Mouse (Mus musculus) CH12.LX (cell line): ENCODE results near the gene Srarp. TPM values are rescaled to one million over a fixed set of nuclear protein-coding genes. Genes with fewer than 3 reads are reported as not detected.

Experiments used
- DNase-seq: peaks from one replicate; pipeline ENCODE4 v3.0.0-alpha.2; 2013; ENCODE audit errors: extremely low read depth
- H3K27ac ChIP-seq: 2 replicates; pipeline ENCODE4 v1.5.1; 2012; ENCODE audit warnings: low read depth, mild to moderate bottlenecking, control low read depth, moderate library complexity; ENCODE audit not compliant: insufficient read depth
- H3K27me3 ChIP-seq: replicated peaks from 2 replicates; pipeline ENCODE3; 2012; ENCODE audit warnings: inconsistent platforms
- H3K36me3 ChIP-seq, 2 experiments: replicated peaks in 1 of 2; 2 replicates each; pipeline versions ENCODE3 to v1.6.1; 2012; ENCODE audit warnings: inconsistent platforms in 1 of 2, low read length in 1 of 2, mild to moderate bottlenecking in 1 of 2, mixed read lengths in 1 of 2, moderate library complexity in 1 of 2; ENCODE audit not compliant: control insufficient read depth in 1 of 2, insufficient read depth in 1 of 2
- H3K4me1 ChIP-seq, 2 experiments: 2 replicates each; pipeline ENCODE4 v1.6.1; 2012; ENCODE audit warnings: inconsistent platforms in 1 of 2, moderate library complexity in 1 of 2; ENCODE audit not compliant: insufficient read depth in 2 of 2, control insufficient read depth in 1 of 2
- H3K4me2 ChIP-seq: 2 replicates; pipeline ENCODE4 v1.6.1; 2012; ENCODE audit warnings: low read depth, mild to moderate bottlenecking, control low read depth; ENCODE audit not compliant: poor library complexity, insufficient read depth, severe bottlenecking
- H3K4me3 ChIP-seq, 3 experiments: fragments of 150-350 bp in 1 of 3; sonication (generic) in 1 of 3; replicated peaks in 1 of 3; 2 replicates each; pipeline versions ENCODE3 to v1.5.1; 2011 to 2012; ENCODE audit warnings: low read depth in 2 of 3, low read length in 2 of 3, mild to moderate bottlenecking in 2 of 3, moderate library complexity in 2 of 3, control low read depth in 1 of 3, improper control_type of control experiment in 1 of 3, inconsistent platforms in 1 of 3, mixed read lengths in 1 of 3; ENCODE audit not compliant: poor library complexity in 1 of 3
- H3K79me2 ChIP-seq: replicated peaks from 2 replicates; pipeline ENCODE4 v1.6.1; 2012; ENCODE audit warnings: mild to moderate bottlenecking, moderate library complexity; ENCODE audit not compliant: control insufficient read depth, poor library complexity, insufficient read depth, severe bottlenecking; ENCODE audit errors: extremely low read depth
- H3K9ac ChIP-seq: 2 replicates; pipeline ENCODE4 v1.6.1; 2012; ENCODE audit warnings: low read depth, mild to moderate bottlenecking, control low read depth, moderate library complexity; ENCODE audit not compliant: insufficient read depth
- H3K9me3 ChIP-seq: replicated peaks from 2 replicates; pipeline ENCODE3; 2012; ENCODE audit warnings: low read length, inconsistent platforms, mixed read lengths
- CTCF ChIP-seq, 2 experiments: IDR thresholded peaks in 1 of 2; conservative IDR thresholded peaks in 1 of 2; 2 replicates each; pipeline ENCODE4 v1.5.1; 2011 to 2012; ENCODE audit warnings: low read depth in 2 of 2, low read length in 2 of 2, improper control_type of control experiment in 1 of 2, inconsistent platforms in 1 of 2, mild to moderate bottlenecking in 1 of 2, moderate library complexity in 1 of 2
- ETS1 ChIP-seq: conservative IDR thresholded peaks from 2 replicates; pipeline ENCODE4 v1.6.1; 2012; ENCODE audit warnings: low read depth, mild to moderate bottlenecking, inconsistent platforms, low read length, improper control_type of control experiment, moderate library complexity
- GABPA ChIP-seq: IDR thresholded peaks from 2 replicates; pipeline ENCODE4 v1.6.1; 2012; ENCODE audit warnings: low read depth, low read length, improper control_type of control experiment, inconsistent platforms; ENCODE audit not compliant: insufficient replicate concordance
- HCFC1 ChIP-seq: IDR thresholded peaks from 2 replicates; pipeline ENCODE4 v1.6.1; 2012; ENCODE audit warnings: low read depth, mild to moderate bottlenecking, inconsistent platforms, low read length, improper control_type of control experiment
- IRF4 ChIP-seq: IDR thresholded peaks from 2 replicates; pipeline ENCODE4 v1.6.1; 2014; ENCODE audit warnings: low read depth, mild to moderate bottlenecking, inconsistent platforms, low read length, improper control_type of control experiment
- MAFK ChIP-seq: IDR thresholded peaks from 2 replicates; pipeline ENCODE4 v1.6.1; 2011; ENCODE audit warnings: low read length, improper control_type of control experiment; ENCODE audit not compliant: insufficient replicate concordance
- MEF2A ChIP-seq: IDR thresholded peaks from 2 replicates; pipeline ENCODE4 v1.6.1; 2014; ENCODE audit warnings: low read depth, mild to moderate bottlenecking, inconsistent platforms, low read length, improper control_type of control experiment, borderline replicate concordance
- MXI1 ChIP-seq: IDR thresholded peaks from 2 replicates; pipeline ENCODE4 v1.6.1; 2011; ENCODE audit warnings: mild to moderate bottlenecking, low read depth, low read length, improper control_type of control experiment
- RAD21 ChIP-seq: IDR thresholded peaks from 2 replicates; pipeline ENCODE4 v1.6.1; 2011; ENCODE audit warnings: low read depth, mild to moderate bottlenecking, low read length, improper control_type of control experiment, moderate library complexity
- RCOR1 ChIP-seq: conservative IDR thresholded peaks from 2 replicates; pipeline ENCODE4 v1.6.1; 2012; ENCODE audit warnings: low read depth, mild to moderate bottlenecking, inconsistent platforms, low read length, improper control_type of control experiment
- SIN3A ChIP-seq: IDR thresholded peaks from 2 replicates; pipeline ENCODE4 v1.6.1; 2012; ENCODE audit warnings: low read length, improper control_type of control experiment, inconsistent platforms
- SMC3 ChIP-seq: IDR thresholded peaks from 2 replicates; pipeline ENCODE4 v1.6.1; 2011; ENCODE audit warnings: low read depth, low read length, improper control_type of control experiment
- ZC3H11A ChIP-seq: IDR thresholded peaks from 2 replicates; pipeline ENCODE4 v1.6.1; 2012; ENCODE audit warnings: low read depth, mild to moderate bottlenecking, inconsistent platforms, low read length, improper control_type of control experiment
- ZKSCAN1 ChIP-seq: IDR thresholded peaks from 2 replicates; pipeline ENCODE4 v1.6.1; 2012; ENCODE audit warnings: low read depth, inconsistent platforms, low read length, improper control_type of control experiment, borderline replicate concordance
- dilution Hi-C: fragments of 300-500 bp; cut with MboI; formaldehyde crosslinking; loops from 2 replicates; pipeline ENCODE4 v1.14.3; 2020; ENCODE audit warnings: low sequenced_read_pairs; ENCODE audit not compliant: extremely low pct_unique_long_range_greater_than_20kb, extremely low pct_ligation_motif_present
- in situ Hi-C: fragments of 300-500 bp; cut with MboI; formaldehyde crosslinking; loops from 3 replicates; pipeline ENCODE4 v1.14.3; 2019; ENCODE audit warnings: low sequenced_read_pairs, low pct_ligation_motif_present, low pct_unique_long_range_greater_than_20kb, mixed read lengths
- polyA plus RNA-seq: library from polyadenylated mRNA; unstranded; fragments of >175 nt; gene quantifications from 2 replicates; pipeline ENCODE4 v1.2.1, GENCODE M21; 2012; ENCODE audit warnings: low read depth; ENCODE audit not compliant: insufficient read length
- total RNA-seq, 2 experiments: library from RNA; depleted of rRNA; stranded (reverse); fragments of 300-350 nt in 1 of 2; fragments of >200 nt in 1 of 2; gene quantifications; 2 replicates each; pipeline ENCODE4 v1.2.3; 2012 to 2014

The Srarp gene
- total and polyA plus RNA-seq, 3 experiments = not detected

DNA sequence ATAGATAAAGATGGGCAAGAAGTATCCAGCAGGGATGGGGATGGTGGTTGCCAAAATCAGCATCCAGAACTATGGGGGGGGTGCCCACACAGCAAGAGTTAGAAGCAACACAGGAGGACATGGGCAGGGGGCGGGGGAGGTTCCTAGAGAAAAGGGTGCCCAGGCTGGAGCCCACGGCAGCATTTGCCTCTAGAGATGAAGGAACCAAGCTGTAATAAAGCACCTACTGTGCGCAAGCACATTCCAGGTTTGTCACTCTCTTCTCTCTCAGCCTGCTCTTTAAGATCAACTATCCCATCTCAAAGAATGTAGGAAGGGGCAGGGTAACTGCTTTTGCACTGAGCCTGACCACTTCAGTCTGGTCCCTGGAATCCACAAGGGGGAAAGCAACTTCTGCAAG, 27.3 kb downstream of the Srarp start:
- H3K27me3 ChIP-seq = peaks cover 8% of the 10 kb centered on the region
- no peak overlapping the region for H3K4me3 ChIP-seq
- H3K27ac ChIP-seq = no peak overlapping the region
- H3K4me1 ChIP-seq = peaks cover 14 to 29% of the 10 kb centered on the region in 2 experiments
- dilution Hi-C loops (no loop called here), in situ Hi-C loops (loop anchor here (5.0 to 25.0 kb wide), 3 partner anchors 174 to 679 kb away; partner anchors contain the start of gene Tmem51)
- no peak for TF ChIP-seq MAFK
- TF ChIP-seq ZKSCAN1 = peak; percentile 77; the same call in 1 of the 2 replicates
- TF ChIP-seq, all 38 proteins: peak for 1
- Histone ChIP-seq H3K9me3 (peaks cover 3% of the 10 kb centered on the region), H3K36me3 (no peaks in the 10 kb centered on the region), H3K4me2 (no peak overlapping the region), H3K79me2 (no peaks in the 10 kb centered on the region), H3K9ac (no peak overlapping the region)
- DNase-seq = no peak

GRCm38 (mm10) chr4:141406516-141407299, 29.2 kb downstream of the Srarp start:
- H3K4me3 ChIP-seq = no peak overlapping the region
- peak; percentile 77 for TF ChIP-seq RAD21
- TF ChIP-seq ETS1 = no peak
- peak; percentile 55; the same call in 1 of the 2 replicates for TF ChIP-seq MEF2A
- TF ChIP-seq SIN3A = no peak; the same call in 1 of the 2 replicates
- no peak for TF ChIP-seq RCOR1
- TF ChIP-seq HCFC1 = no peak
- peak; percentile 93 for TF ChIP-seq SMC3
- no peak for TF ChIP-seq MXI1
- peak; percentile 39; the same call in 1 of the 2 replicates for TF ChIP-seq ZC3H11A
- peak; percentile 51 to 88; a peak in 3 of 4 replicates for TF ChIP-seq CTCF (conservative IDR thresholded peaks at IDR 0.05 in 1 of 2, IDR thresholded peaks at IDR 0.05 in 1 of 2; ENCODE audit: low read depth in 2 of 2, low read length in 2 of 2)
- peak; percentile 6; the same call in 1 of the 2 replicates for TF ChIP-seq IRF4
- no peak for TF ChIP-seq GABPA
- no peak overlapping the region for H3K27ac ChIP-seq
- H3K9ac ChIP-seq = no peak overlapping the region
- peak; percentile 75 for DNase-seq
- H3K4me2 ChIP-seq = no peak overlapping the region
- peaks cover 14 to 29% of the 10 kb centered on the region in 2 experiments for H3K4me1 ChIP-seq
- peaks cover 8% of the 10 kb centered on the region for H3K27me3 ChIP-seq
- in situ Hi-C loops (loop anchor here (5.0 to 25.0 kb wide), 3 partner anchors 176 to 681 kb away; partner anchors contain the start of gene Tmem51), dilution Hi-C loops (no loop called here)
- no peaks in the 10 kb centered on the region for H3K9me3 ChIP-seq
- no peaks in the 10 kb centered on the region for H3K36me3 ChIP-seq
- H3K79me2 ChIP-seq = no peaks in the 10 kb centered on the region
